Mouse (Mus musculus) ES-Bruce4 (cell line): ENCODE data around the gene Mob1a. TPM values are rescaled to one million over a fixed set of nuclear protein-coding genes. Genes with fewer than 3 reads are reported as not detected.

Source experiments
- H3K27ac ChIP-seq: 2 replicates; pipeline ENCODE4 v1.5.1; 2012; ENCODE audit warnings: low read length, inconsistent platforms; ENCODE audit not compliant: insufficient read depth
- H3K27me3 ChIP-seq: 2 replicates; pipeline ENCODE4 v1.6.1; 2012; ENCODE audit warnings: mild to moderate bottlenecking, low read length, inconsistent platforms; ENCODE audit not compliant: control insufficient read depth, poor library complexity, insufficient read depth, severe bottlenecking
- H3K36me3 ChIP-seq: 2 replicates; pipeline ENCODE4 v1.6.1; 2012; ENCODE audit warnings: inconsistent platforms, mild to moderate bottlenecking, low read length, moderate library complexity; ENCODE audit not compliant: control insufficient read depth, poor library complexity, insufficient read depth, severe bottlenecking
- H3K4me1 ChIP-seq: one replicate; pipeline ENCODE4 v1.8.1; 2011; ENCODE audit warnings: low read length; ENCODE audit not compliant: control insufficient read depth, insufficient read depth
- H3K4me3 ChIP-seq: 2 replicates; pipeline ENCODE4 v1.5.1; 2011; ENCODE audit warnings: low read depth, mild to moderate bottlenecking, low read length
- H3K9ac ChIP-seq: 2 replicates; pipeline ENCODE4 v1.6.1; 2012; ENCODE audit warnings: low read depth, mild to moderate bottlenecking, inconsistent platforms; ENCODE audit not compliant: poor library complexity, severe bottlenecking
- H3K9me3 ChIP-seq: replicated peaks from 2 replicates; pipeline ENCODE4 v1.6.1; 2012; ENCODE audit warnings: mild to moderate bottlenecking, low read length, inconsistent platforms; ENCODE audit not compliant: control insufficient read depth, poor library complexity, insufficient read depth, severe bottlenecking
- CTCF ChIP-seq: IDR thresholded peaks from one replicate; pipeline ENCODE4 v1.8.1; 2011; ENCODE audit warnings: low read depth, low read length
- EP300 ChIP-seq: IDR thresholded peaks from 2 replicates; pipeline ENCODE4 v1.6.1; 2011; ENCODE audit warnings: low read depth, low read length; ENCODE audit not compliant: insufficient read depth
- POLR2A ChIP-seq: IDR thresholded peaks from one replicate; pipeline ENCODE4 v1.8.1; 2011; ENCODE audit warnings: low read length; ENCODE audit not compliant: insufficient read depth
- polyA plus RNA-seq: library from polyadenylated mRNA; stranded (reverse); fragments of >200 nt; gene quantifications from 2 replicates; pipeline ENCODE4 v1.2.4, GENCODE M21; 2011; ENCODE audit warnings: low read depth; ENCODE audit not compliant: missing spikeins, insufficient read depth, insufficient read length

Mob1a gene
- polyA plus RNA-seq, 1 experiment = 62.1 TPM

DNA sequence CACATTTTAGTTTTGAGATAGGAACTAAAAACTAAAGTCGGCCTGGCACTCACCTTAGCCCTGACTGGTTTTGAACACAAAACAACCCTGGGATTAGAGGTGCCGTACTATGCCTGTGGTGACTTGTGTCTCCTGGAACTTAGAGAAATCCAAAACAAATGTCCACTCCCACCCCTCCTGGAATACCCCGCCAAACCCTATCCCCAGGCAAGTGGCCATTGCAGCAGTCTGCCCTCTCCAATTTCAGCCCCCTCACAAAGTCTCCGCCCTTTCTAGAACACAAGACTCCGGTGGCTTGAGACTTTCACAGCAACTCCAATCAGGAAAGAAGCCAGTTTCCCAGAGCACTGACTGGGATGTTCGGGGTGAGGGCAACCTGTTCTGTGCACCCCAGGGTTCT, 23.1 kb downstream of the Mob1a start, which contains the start of gene Bola3:
Bola3 (plus strand) TSS at position 275 of the 400 bp plus-strand sequence.
- TF ChIP-seq CTCF (no peak), EP300 (no peak), POLR2A (no peak)
- Histone ChIP-seq H3K36me3 (no peaks in the 10 kb centered on the region), H3K27ac (peak within 1 kb of the TSS; percentile 52), H3K4me1 (peaks cover 3% of the 10 kb centered on the region), H3K27me3 (no peaks in the 10 kb centered on the region), H3K9ac (peak within 1 kb of the TSS; percentile 89), H3K4me3 (peak within 1 kb of the TSS; percentile 91), H3K9me3 (no peaks in the 10 kb centered on the region)

DNA sequence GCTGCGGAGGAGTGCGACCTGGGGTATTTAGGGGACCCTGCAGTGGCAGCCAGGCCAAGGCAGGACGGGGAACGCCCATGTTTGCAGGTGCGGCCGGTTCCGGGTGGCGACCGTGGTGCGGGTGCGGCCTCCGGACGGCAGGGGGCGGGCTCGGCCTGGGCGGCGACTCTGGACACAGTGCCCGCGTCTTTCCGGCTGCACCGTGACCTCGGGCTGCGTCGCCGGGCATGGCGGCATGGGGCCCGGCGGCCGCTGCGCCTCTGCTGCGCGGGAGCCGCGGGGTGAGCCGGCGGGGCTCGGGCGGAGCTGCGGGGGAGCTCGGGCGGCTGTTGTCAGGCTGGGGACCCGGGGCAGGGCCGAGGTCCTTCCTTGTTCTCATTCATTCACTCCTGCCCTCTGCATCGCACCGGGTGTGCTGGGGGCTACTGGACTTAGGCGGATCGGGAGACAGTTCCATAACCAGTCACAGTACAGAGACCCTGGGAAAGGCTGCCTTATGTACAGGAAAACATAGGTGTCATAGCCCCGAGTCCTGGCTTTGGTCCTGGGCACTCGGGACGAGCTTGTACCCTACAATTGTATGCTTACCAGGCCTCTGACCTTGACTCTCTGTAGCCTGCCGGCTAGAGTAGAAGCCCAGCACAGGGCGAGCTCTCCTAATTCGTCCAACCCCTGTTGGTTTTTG, 23.6 kb downstream of the Mob1a start:
- Histone ChIP-seq H3K36me3 (no peaks in the 10 kb centered on the region), H3K4me3 (peak overlapping the region; percentile 91), H3K27ac (peak overlapping the region; percentile 52; the same call in 1 of the 2 replicates), H3K9me3 (no peaks in the 10 kb centered on the region), H3K27me3 (no peaks in the 10 kb centered on the region), H3K9ac (peak overlapping the region; percentile 89), H3K4me1 (peaks cover 3% of the 10 kb centered on the region)
- TF ChIP-seq POLR2A (no peak), CTCF (peak; percentile 72)

DNA sequence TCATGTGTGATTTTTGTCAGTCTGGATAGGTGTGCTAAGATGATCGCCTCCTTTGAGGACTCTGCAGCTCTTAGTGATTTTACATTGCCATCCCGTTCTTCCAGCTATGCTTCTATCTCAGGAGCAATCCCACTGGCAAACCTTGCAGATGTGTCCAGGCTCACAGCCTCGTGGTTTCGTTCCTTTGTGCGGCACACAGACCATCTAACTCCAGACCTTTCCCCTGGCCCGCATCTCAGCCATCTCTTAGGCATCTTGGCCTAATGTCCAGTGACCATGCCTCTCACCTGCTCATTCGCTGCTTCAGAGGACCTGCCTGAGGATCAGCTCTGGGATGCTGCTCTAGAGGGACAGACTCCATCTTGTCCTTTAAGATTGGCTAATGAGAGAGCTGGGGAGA, 24.4 kb downstream of the Mob1a start:
- Histone ChIP-seq H3K9me3 (no peaks in the 10 kb centered on the region), H3K9ac (peak overlapping the region; percentile 89), H3K36me3 (no peaks in the 10 kb centered on the region), H3K27ac (no peak overlapping the region), H3K4me1 (peaks cover 3% of the 10 kb centered on the region), H3K27me3 (no peaks in the 10 kb centered on the region), H3K4me3 (peak overlapping the region; percentile 91)
- TF ChIP-seq POLR2A (no peak), CTCF (no peak), EP300 (no peak)

DNA sequence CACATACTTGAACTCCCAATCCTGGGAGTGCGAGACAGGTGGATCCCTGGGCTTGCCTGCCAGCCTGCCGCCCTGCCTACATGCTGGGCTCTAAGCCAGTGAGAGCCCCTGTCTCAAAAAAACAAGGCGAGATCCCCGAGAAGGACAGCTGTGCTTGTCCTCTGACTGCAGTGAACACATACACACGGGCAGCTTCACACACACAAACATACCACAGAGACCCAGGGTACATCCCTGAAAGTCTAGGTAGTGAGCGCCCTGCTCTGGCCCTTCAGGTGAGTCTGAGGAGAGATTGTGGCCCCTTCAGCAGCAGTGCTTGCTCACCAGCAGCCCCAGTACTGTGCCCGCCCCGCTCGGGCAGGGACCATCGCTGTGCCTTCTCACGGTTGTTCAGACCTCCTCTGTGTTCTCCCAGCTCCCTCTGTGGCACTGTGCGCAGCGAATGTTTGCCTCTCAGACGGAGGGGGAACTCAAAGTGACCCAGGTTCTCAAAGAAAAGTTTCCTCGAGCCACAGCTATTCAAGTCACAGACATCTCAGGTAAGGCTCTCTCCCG, 25.1 kb downstream of the Mob1a start:
- Histone ChIP-seq H3K9ac (no peak overlapping the region), H3K9me3 (no peaks in the 10 kb centered on the region), H3K4me3 (no peak overlapping the region), H3K36me3 (no peaks in the 10 kb centered on the region), H3K4me1 (peaks cover 3% of the 10 kb centered on the region), H3K27ac (no peak overlapping the region), H3K27me3 (no peaks in the 10 kb centered on the region)
- no peak for TF ChIP-seq CTCF
- TF ChIP-seq EP300 = no peak
- no peak for TF ChIP-seq POLR2A

DNA sequence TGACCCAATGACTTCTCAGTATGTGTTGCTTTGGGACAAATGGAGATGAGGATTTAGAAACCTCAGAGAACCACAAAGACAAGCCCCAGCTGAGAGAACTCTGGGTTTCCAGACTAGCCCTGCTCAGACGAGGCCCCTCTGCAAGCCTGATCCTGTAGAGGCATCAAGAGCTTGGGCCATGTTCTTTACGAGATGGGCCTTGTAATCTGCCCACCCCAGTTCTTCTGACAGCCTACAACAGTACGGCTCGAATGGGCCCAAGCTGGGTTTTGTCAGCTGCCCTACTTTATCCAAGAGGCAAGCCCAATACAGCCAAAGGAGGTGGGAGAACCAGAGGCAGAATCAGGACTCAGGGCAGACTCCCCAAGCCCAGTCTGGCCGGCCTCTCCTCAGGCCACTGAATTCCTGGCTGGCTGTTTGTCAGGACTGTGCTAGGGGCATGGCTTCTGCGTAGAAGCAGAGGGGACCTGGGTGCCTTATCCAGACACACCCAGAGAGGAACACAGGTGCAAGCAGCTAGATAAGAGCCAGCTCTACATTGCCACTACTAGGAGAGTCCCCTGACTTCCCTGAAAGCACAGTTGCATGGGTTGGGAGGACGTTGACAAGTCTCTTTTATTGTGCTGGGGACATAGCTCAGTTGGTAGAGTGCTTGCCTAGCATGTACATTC, 25.8 kb downstream of the Mob1a start:
- no peak for TF ChIP-seq POLR2A
- TF ChIP-seq EP300 = no peak
- no peak for TF ChIP-seq CTCF
- Histone ChIP-seq H3K9me3 (no peaks in the 10 kb centered on the region), H3K27me3 (no peaks in the 10 kb centered on the region), H3K4me1 (peaks cover 3% of the 10 kb centered on the region), H3K36me3 (no peaks in the 10 kb centered on the region), H3K27ac (no peak overlapping the region), H3K4me3 (no peak overlapping the region), H3K9ac (no peak overlapping the region)

DNA sequence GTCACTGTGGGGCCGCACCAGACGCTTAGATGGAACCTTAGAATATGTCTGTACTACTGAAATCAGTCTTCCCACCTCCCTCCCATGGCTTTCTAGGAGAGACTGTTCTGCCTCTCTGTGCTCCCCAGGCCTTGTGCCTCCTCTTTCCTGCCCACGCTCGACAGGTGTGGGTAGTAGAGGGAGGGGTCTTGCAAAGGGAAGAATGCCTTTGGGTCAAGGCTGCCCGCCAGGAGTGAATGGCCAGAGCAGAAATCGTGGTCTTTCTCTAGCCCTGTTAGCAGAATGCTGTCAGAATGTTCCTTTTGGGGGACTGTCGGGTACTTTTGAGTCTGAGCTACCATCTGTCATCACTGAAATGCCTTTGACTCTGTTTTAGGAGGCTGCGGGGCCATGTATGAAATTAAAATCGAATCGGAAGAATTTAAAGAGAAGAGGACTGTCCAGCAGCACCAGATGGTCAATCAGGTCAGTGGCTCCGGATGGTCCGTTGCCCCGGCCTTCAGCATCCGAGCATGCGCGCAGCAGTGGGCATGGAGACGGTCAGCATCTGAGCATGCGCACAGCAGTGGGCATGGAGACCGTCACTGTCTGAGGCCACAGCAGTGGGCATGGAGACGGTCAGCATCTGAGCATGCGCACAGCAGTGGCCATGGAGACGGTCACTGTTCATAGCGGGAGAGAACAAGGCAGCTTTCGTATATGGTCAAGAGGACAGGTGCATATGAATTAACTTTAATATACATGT, 27.0 kb downstream of the Mob1a start:
- H3K36me3 ChIP-seq = no peaks in the 10 kb centered on the region
- no peak for TF ChIP-seq CTCF
- TF ChIP-seq EP300 = no peak
- TF ChIP-seq POLR2A = no peak

More for the DNA sequence above, 27.0 kb downstream of the Mob1a start:
- Histone ChIP-seq H3K9ac (no peak overlapping the region), H3K9me3 (no peaks in the 10 kb centered on the region), H3K4me3 (no peak overlapping the region), H3K27ac (no peak overlapping the region), H3K27me3 (no peaks in the 10 kb centered on the region), H3K4me1 (peaks cover 3% of the 10 kb centered on the region)
